Mouse (Mus musculus) cortical plate, adult 2 months (tissue): Measurements from ENCODE around the gene Eef1akmt3. TPM values are rescaled to one million over a fixed set of nuclear protein-coding genes. Genes with fewer than 3 reads are reported as not detected.
A peak's percentile ranks its signal among the peaks of the same experiment; 100 is the strongest.

Experiments used
- H3K27ac ChIP-seq: fragments of 200-500 bp; 2 replicates; pipeline ENCODE4 v1.5.1; 2012; ENCODE audit warnings: low read length, control low read depth, inconsistent platforms; ENCODE audit not compliant: insufficient read depth
- H3K4me1 ChIP-seq: fragments of 200-500 bp; 2 replicates; pipeline ENCODE4 v1.6.1; 2011; ENCODE audit warnings: low read length; ENCODE audit not compliant: control insufficient read depth, insufficient read depth
- H3K4me3 ChIP-seq: fragments of 200-500 bp; 2 replicates; pipeline ENCODE4 v1.5.1; 2011; ENCODE audit warnings: mild to moderate bottlenecking, low read length, control low read depth; ENCODE audit not compliant: insufficient read depth
- CTCF ChIP-seq: fragments of 200-500 bp; IDR thresholded peaks from 2 replicates; pipeline ENCODE4 v1.5.1; 2011; ENCODE audit warnings: mild to moderate bottlenecking, control low read depth, low read length; ENCODE audit not compliant: insufficient read depth; ENCODE audit errors: extremely low read depth
- POLR2A ChIP-seq: fragments of 200-500 bp; IDR thresholded peaks from 2 replicates; pipeline ENCODE4 v1.6.1; 2011; ENCODE audit warnings: mild to moderate bottlenecking, low read length, control low read depth; ENCODE audit not compliant: insufficient read depth; ENCODE audit errors: extremely low read depth
- polyA plus RNA-seq: library from polyadenylated mRNA; depleted of rRNA; stranded (reverse); fragments of >200 nt; gene quantifications from 2 replicates; pipeline ENCODE4 v1.2.3, GENCODE M21; 2012

The Eef1akmt3 gene
- polyA plus RNA-seq, 1 experiment, result 0.21 TPM

- no peak overlapping the region for H3K27ac ChIP-seq
- TF ChIP-seq CTCF (no peak), POLR2A (no peak)
- peaks cover 1% of the 10 kb centered on the region; the same call in 1 of the 2 replicates for H3K4me1 ChIP-seq
- H3K4me3 ChIP-seq, result peak overlapping the region; percentile 69
Measured at GRCm38 (mm10) chr10:127071203-127071602, 29.9 kb upstream of the Eef1akmt3 start.

- peak within 1 kb of the TSS; percentile 25; the same call in 1 of the 2 replicates for H3K27ac ChIP-seq
- peak within 1 kb of the TSS; percentile 69 for H3K4me3 ChIP-seq
- H3K4me1 ChIP-seq, result no peaks in the 10 kb centered on the region; the same call in 1 of the 2 replicates
- TF ChIP-seq POLR2A (peak; percentile 95), CTCF (no peak)
Measured at GRCm38 (mm10) chr10:127070190-127071121, 29.1 kb upstream of the Eef1akmt3 start, which contains the start of gene Tspan31. TSS of gene Tspan31 (minus strand) at chr10:127070264.

GRCm38 (mm10) chr10:127069281-127070189, 28.2 kb upstream of the Eef1akmt3 start:
- peaks cover under 1% of the 10 kb centered on the region; the same call in 1 of the 2 replicates for H3K4me1 ChIP-seq
- TF ChIP-seq CTCF, result no peak
- no peak; the same call in 1 of the 2 replicates for TF ChIP-seq POLR2A

GRCm38 (mm10) chr10:127068360-127069038, 27.2 kb upstream of the Eef1akmt3 start:
- Histone ChIP-seq H3K4me3 (peak overlapping the region; percentile 69; the same call in 1 of the 2 replicates), H3K27ac (no peak overlapping the region), H3K4me1 (peaks cover 3% of the 10 kb centered on the region; the same call in 1 of the 2 replicates)
- TF ChIP-seq POLR2A (no peak), CTCF (no peak)

More at GRCm38 (mm10) chr10:127069281-127070189, 28.2 kb upstream of the Eef1akmt3 start:
- Histone ChIP-seq H3K27ac (no peak overlapping the region; the same call in 1 of the 2 replicates), H3K4me3 (peak overlapping the region; percentile 69)

- H3K4me1 ChIP-seq, result peaks cover 3% of the 10 kb centered on the region; the same call in 1 of the 2 replicates
- TF ChIP-seq CTCF (no peak), POLR2A (no peak)
- H3K27ac ChIP-seq, result no peak overlapping the region
- no peak overlapping the region for H3K4me3 ChIP-seq
Measured at GRCm38 (mm10) chr10:127066519-127067018, 25.3 kb upstream of the Eef1akmt3 start.

DNA sequence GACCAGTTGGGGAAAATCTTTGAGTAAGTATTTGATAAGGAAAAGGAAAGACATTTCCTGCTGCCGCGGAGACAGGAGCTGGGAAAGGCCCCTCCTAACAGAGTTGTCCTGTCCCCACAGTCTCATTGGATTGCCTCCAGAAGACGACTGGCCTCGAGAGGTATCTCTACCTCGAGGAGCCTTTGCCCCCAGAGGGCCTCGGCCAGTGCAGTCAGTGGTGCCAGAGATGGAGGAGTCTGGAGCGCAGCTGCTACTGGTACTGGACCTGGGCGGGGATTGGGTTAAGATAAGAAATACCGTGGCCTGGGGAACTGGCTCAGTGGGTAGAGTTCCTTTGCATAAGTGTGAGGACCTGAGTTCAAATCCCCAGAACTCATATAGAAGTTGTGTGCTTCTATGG, 24.7 kb upstream of the Eef1akmt3 start:
- peaks cover 3% of the 10 kb centered on the region; the same call in 1 of the 2 replicates for H3K4me1 ChIP-seq
- TF ChIP-seq POLR2A (no peak), CTCF (no peak)
- no peak overlapping the region for H3K27ac ChIP-seq
- no peak overlapping the region for H3K4me3 ChIP-seq

DNA sequence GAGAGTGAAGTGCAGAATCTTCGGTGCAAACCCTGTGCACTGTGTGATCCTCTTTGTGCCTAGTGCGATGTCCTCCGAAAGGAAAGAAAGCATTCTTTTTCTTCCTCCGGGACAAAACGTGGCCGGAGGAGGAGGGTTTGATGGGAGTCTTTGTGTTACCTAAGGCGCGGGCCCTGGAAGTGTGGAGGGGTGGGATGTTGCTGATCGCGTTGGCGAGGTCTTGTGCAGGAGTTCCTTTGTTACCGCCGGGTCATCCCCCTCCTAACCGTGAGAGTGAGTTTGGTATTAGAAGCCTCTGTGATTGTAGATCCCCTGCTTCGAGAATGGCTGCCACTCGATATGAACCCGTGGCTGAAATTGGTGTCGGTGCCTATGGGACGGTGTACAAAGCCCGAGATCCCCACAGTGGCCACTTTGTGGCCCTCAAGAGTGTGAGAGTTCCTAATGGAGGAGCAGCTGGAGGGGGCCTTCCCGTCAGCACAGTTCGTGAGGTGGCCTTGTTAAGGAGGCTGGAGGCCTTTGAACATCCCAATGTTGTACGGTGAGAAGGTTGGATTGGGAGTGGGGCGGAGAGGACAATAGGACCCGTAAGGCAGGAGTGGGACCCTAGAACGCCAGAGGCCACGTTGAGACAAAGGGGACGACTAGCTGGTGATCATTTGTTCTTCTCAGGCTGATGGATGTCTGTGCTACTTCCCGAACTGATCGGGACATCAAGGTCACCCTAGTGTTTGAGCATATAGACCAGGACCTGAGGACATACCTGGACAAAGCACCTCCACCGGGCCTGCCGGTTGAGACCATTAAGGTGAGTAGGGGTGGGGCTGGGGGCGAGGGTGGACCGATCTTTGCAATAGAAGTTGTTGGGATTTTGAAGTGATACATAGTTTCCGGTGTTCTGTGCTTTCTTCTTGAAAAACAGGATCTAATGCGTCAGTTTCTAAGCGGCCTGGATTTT, 22.9 kb upstream of the Eef1akmt3 start:
- Histone ChIP-seq H3K27ac (peak overlapping the region; percentile 48), H3K4me1 (peaks cover 3% of the 10 kb centered on the region; the same call in 1 of the 2 replicates), H3K4me3 (peak overlapping the region; percentile 78)
- no peak for TF ChIP-seq CTCF
- no peak for TF ChIP-seq POLR2A
